Mouse (Mus musculus): Measurements from ENCODE around the gene Ppm1l. TPM values are rescaled to one million over a fixed set of nuclear protein-coding genes. Genes with fewer than 3 reads are reported as not detected.
A peak's percentile ranks its signal among the peaks of the same experiment; 100 is the strongest.

Ppm1l gene
- total and polyA plus RNA-seq, 2 experiments from 2014 or later, result 20.3 to 31.6 TPM

DNA sequence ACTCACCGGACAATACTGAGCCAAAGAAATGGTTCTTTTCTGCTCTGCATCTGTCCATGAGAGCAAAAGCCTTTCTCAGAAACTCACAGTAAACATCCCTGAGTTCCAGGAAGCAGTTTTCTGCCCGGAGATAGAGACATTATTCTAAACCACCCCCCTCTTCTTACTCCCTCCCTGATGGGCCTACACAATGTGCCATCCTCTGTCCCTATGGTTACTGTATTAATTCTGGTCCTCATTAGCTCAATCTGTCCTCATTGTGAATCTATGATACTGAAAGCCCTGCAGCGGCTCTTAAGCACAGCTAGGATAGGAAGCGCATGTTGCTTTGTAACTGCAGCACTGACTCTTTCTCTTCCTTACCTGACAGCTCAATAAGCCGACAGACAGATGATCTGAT, 228.4 kb downstream of the Ppm1l start:
- peaks cover 3% of the 10 kb centered on the region; the same call in 1 of the 2 replicates for H3K4me1 ChIP-seq (ENCODE audit: insufficient read depth, low read length)
- H3K4me3 ChIP-seq (ENCODE audit: low read length), result no peak overlapping the region
- H3K9ac ChIP-seq (replicated peaks; ENCODE audit: low read length), result no peak overlapping the region
- no peak for TF ChIP-seq CTCF (IDR thresholded peaks at IDR 0.05; ENCODE audit: low read depth)
- no peaks in the 10 kb centered on the region for H3K27me3 ChIP-seq (ENCODE audit: insufficient read depth, low read length)
- H3K4me2 ChIP-seq (ENCODE audit: low read depth, low read length), result no peak overlapping the region
- WGBS, result 57% methylated on average over 5 of the region's 5 CpGs
- H3K9me3 ChIP-seq (ENCODE audit: low read length), result no peaks in the 10 kb centered on the region
- ATAC-seq (peak; percentile 25), DNase-seq (ENCODE audit: low spot score) (no peak)
- no peaks in the 10 kb centered on the region for H3K36me3 ChIP-seq (ENCODE audit: insufficient read depth, low read length)
- no peak overlapping the region for H3K27ac ChIP-seq

DNA sequence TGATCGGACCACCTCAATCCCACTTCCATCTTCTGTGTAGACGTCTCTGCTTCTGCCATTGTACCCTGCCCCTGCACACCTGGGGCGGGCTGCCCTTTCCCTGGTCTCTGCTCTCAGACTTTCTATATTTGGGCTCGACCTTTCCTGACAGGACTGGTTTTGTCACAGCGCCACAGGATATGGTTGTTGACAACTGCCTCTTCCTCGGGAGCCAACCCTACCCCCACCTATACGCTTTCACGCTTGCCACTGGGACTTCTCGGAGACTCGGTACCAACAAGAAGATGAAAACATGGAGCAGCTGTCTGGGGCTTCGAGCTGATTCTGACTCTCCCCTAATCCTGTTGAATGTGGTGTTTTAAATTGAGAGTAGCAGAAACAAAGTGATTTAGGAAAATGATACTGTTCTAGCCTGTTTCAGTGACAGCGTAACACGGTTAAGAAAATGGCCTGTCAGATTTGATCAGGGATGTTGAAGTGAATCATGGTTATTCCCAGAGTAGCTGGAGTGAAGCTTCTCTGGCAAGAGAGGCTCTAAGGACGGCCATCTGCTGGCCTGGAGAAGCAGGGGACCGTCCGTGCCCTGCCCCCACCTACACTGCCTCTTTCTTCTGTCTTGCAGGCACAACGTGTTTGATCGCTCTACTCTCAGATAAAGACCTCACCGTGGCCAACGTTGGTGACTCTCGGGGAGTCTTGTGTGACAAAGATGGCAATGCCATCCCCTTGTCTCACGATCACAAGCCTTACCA, 232.2 kb downstream of the Ppm1l start:
- no peak overlapping the region for H3K4me3 ChIP-seq (ENCODE audit: low read length)
- peak; percentile 73 for ATAC-seq
- DNase-seq (ENCODE audit: low spot score), result peak; percentile 52
- no peaks in the 10 kb centered on the region for H3K27me3 ChIP-seq (ENCODE audit: insufficient read depth, low read length)
- 63% methylated on average over 22 of the region's 22 CpGs for WGBS
- no peaks in the 10 kb centered on the region for H3K36me3 ChIP-seq (ENCODE audit: insufficient read depth, low read length)
- peak overlapping the region; percentile 20; the same call in 1 of the 2 replicates for H3K27ac ChIP-seq
- 0 out of 2 replicates have a peak overlapping the region, but pooled peaks have one; percentile 1 for H3K4me2 ChIP-seq (ENCODE audit: low read depth, low read length)
- H3K9ac ChIP-seq (replicated peaks; ENCODE audit: low read length), result no peak overlapping the region
- no peaks in the 10 kb centered on the region for H3K9me3 ChIP-seq (ENCODE audit: low read length)
- no peak; the same call in 1 of the 2 replicates for TF ChIP-seq CTCF (IDR thresholded peaks at IDR 0.05; ENCODE audit: low read depth)
- peaks cover 3% of the 10 kb centered on the region; the same call in 1 of the 2 replicates for H3K4me1 ChIP-seq (ENCODE audit: insufficient read depth, low read length)

DNA sequence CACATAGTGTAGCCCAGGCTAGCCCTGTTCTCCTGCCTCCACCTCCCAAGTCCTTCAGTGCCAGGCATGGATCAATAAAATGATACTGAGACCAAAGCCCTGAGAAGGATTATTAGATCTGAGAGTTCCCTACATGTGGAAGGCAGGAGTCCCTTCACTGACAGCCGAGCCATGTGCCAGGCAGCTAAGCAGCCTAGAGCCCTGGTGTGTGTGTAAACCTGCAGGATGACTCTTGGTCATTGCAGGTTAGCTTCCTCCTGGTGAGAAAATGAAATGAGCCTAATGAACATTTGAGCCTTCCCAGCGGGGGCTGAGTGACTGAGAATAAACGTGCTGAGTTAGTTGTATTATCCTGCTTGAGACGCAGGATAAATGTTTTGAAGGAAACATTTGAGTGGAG, 232.9 kb downstream of the Ppm1l start:
- DNase-seq (ENCODE audit: low spot score), result no peak
- H3K36me3 ChIP-seq (ENCODE audit: insufficient read depth, low read length), result no peaks in the 10 kb centered on the region
- no peak overlapping the region for H3K4me3 ChIP-seq (ENCODE audit: low read length)
- no peaks in the 10 kb centered on the region for H3K9me3 ChIP-seq (ENCODE audit: low read length)
- H3K27ac ChIP-seq, result 0 out of 2 replicates have a peak overlapping the region, but pooled peaks have one; percentile 20
- no peak for TF ChIP-seq CTCF (IDR thresholded peaks at IDR 0.05; ENCODE audit: low read depth)
- H3K9ac ChIP-seq (replicated peaks; ENCODE audit: low read length), result no peak overlapping the region
- WGBS, result 53% methylated on average over 4 of the region's 4 CpGs
- no peak for ATAC-seq
- H3K4me2 ChIP-seq (ENCODE audit: low read depth, low read length), result no peak overlapping the region
- no peaks in the 10 kb centered on the region for H3K27me3 ChIP-seq (ENCODE audit: insufficient read depth, low read length)
- peaks cover 3% of the 10 kb centered on the region; the same call in 1 of the 2 replicates for H3K4me1 ChIP-seq (ENCODE audit: insufficient read depth, low read length)

DNA sequence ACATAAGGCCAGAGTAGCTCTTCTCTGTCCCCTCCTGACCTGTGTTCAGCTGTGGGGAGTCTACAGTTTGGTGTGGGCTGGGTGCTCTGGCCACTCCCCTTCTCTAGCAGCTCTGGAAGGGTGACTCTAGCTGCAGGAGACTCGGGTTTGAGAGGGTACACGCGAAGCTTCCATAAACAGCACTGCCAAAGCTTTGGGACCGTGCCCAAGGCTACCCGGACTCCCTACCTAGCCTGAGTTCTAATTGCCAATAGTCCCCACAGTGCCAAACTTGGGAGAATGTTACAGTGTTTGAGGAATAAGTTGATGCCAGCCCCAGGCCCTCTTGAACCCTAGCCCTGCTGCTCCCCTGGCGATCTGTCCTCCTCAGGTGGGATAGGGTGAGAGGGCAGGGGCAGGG, 238.8 kb downstream of the Ppm1l start:
- ATAC-seq, result no peak
- DNase-seq (ENCODE audit: low spot score), result no peak
- no peak overlapping the region for H3K4me3 ChIP-seq (ENCODE audit: low read length)

DNA sequence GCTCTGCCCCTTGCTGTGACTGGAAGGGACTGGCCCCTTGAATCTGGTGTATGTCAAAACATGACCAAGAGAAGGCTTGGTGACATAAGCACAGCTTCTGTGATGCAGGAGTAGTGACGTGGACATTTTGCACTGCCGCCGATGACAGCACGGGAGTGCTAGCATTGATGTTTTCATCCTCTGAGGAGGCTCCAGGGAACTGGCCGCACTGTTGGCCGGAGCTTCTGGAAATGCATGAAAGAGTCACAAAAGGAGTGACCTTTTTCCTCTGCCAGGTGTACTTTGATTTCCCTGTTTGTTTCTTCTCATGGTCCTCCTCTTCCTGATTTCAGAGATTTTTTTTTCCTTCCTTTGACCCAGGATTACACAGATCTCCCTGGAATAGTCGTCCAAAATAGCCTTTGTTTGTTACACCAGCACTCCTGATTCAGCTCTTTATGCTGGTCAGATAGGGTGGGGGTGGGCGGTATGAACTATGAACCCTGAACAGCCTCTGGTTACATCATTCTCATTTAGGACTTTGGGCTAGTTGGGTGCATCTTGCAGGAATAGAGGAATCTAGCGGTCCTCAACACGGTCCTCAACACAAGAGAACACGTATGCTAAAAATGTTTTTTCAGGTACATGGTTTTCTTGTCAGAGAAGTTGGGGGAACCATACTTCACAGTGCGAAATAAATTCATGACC, 239.6 kb downstream of the Ppm1l start:
- Histone ChIP-seq H3K36me3 (ENCODE audit: insufficient read depth, low read length) (no peaks in the 10 kb centered on the region), H3K27me3 (ENCODE audit: insufficient read depth, low read length) (no peaks in the 10 kb centered on the region), H3K9me3 (ENCODE audit: low read length) (no peaks in the 10 kb centered on the region), H3K4me3 (ENCODE audit: low read length) (no peak overlapping the region), H3K4me1 (ENCODE audit: insufficient read depth, low read length) (0 out of 2 replicates have a peak, but pooled peaks cover 6% of the 10 kb centered on the region), H3K9ac (replicated peaks; ENCODE audit: low read length) (no peak overlapping the region), H3K27ac (no peak overlapping the region), H3K4me2 (ENCODE audit: low read depth, low read length) (no peak overlapping the region)
- WGBS, result 72% methylated on average over 12 of the region's 12 CpGs
- ATAC-seq (no peak), DNase-seq (ENCODE audit: low spot score) (no peak)
- no peak for TF ChIP-seq CTCF (IDR thresholded peaks at IDR 0.05; ENCODE audit: low read depth)

More for the DNA sequence above, 238.8 kb downstream of the Ppm1l start:
- no peak for TF ChIP-seq CTCF (IDR thresholded peaks at IDR 0.05; ENCODE audit: low read depth)
- Histone ChIP-seq H3K9me3 (ENCODE audit: low read length) (no peaks in the 10 kb centered on the region), H3K27ac (no peak overlapping the region), H3K4me1 (ENCODE audit: insufficient read depth, low read length) (0 out of 2 replicates have a peak, but pooled peaks cover 6% of the 10 kb centered on the region), H3K36me3 (ENCODE audit: insufficient read depth, low read length) (no peaks in the 10 kb centered on the region), H3K4me2 (ENCODE audit: low read depth, low read length) (no peak overlapping the region), H3K9ac (replicated peaks; ENCODE audit: low read length) (no peak overlapping the region), H3K27me3 (ENCODE audit: insufficient read depth, low read length) (no peaks in the 10 kb centered on the region)
- 50% methylated on average over 6 of the region's 6 CpGs for WGBS

DNA sequence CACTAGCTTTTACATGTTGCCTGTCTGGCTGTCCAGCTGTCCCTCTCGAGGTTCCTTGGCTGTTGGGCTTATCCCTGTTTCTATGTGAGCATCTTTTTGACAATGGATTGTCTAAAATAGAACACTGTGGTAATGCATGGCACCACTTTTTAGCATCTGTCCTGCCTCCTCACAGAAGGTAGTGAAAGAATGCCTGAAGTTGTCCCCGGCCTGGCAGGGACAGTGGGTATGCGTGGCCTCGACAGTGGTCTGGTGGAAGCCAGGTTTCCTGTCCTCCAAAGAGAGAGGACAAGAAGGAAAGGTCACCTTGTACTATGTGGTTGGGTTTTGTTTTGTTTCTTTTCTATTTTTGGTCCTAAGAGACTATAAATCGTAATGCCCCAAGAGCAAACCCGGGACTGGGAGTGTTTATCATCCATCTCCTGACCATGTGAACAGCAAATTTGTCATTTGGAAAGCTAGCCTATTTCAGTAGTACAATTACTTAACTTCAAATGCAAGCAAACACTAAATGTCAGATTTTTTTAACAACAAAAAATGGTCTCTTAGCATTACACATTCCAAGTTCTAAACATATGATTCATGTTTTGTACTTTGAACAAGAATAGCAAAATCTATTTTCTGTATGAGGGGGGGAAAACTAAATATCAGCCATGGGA, 242.8 kb downstream of the Ppm1l start:
- DNase-seq (ENCODE audit: low spot score) (no peak), ATAC-seq (no peak)
- Histone ChIP-seq H3K27ac (no peak overlapping the region), H3K9me3 (ENCODE audit: low read length) (no peaks in the 10 kb centered on the region), H3K4me3 (ENCODE audit: low read length) (no peak overlapping the region), H3K9ac (replicated peaks; ENCODE audit: low read length) (no peak overlapping the region), H3K27me3 (ENCODE audit: insufficient read depth, low read length) (no peaks in the 10 kb centered on the region), H3K36me3 (ENCODE audit: insufficient read depth, low read length) (no peaks in the 10 kb centered on the region), H3K4me1 (ENCODE audit: insufficient read depth, low read length) (0 out of 2 replicates have a peak, but pooled peaks cover 6% of the 10 kb centered on the region), H3K4me2 (ENCODE audit: low read depth, low read length) (no peak overlapping the region)
- 90% methylated on average over 6 of the region's 6 CpGs for WGBS
- TF ChIP-seq CTCF (IDR thresholded peaks at IDR 0.05; ENCODE audit: low read depth), result no peak
